Mouse (Mus musculus): Measurements from ENCODE around the gene Rerg. TPM values are rescaled to one million over a fixed set of nuclear protein-coding genes. Genes with fewer than 3 reads are reported as not detected.

Gene Rerg
- polyA plus RNA-seq, 1 experiment from 2014 or later, result 21.3 TPM

- H3K4me1 ChIP-seq (ENCODE audit: insufficient read depth), result peaks cover 8% of the 10 kb centered on the region; the same call in 1 of the 2 replicates
- no peak overlapping the region for H3K9ac ChIP-seq
- no peaks in the 10 kb centered on the region for H3K9me3 ChIP-seq (ENCODE audit: low read depth, low read length)
- DNase-seq (peak; percentile 30), ATAC-seq (ENCODE audit: insufficient read depth) (peak; percentile 27; the same call in 1 of the 2 replicates)
- 60% methylated on average over 1 of the region's 1 CpGs for WGBS
- H3K27ac ChIP-seq (ENCODE audit: low read depth), result no peak overlapping the region
- H3K4me2 ChIP-seq, result no peak overlapping the region
- no peak overlapping the region for H3K4me3 ChIP-seq (ENCODE audit: low read depth, low read length)
- H3K27me3 ChIP-seq (ENCODE audit: insufficient read depth, low read length), result no peaks in the 10 kb centered on the region
- no peaks in the 10 kb centered on the region for H3K36me3 ChIP-seq (ENCODE audit: insufficient read depth)
- TF ChIP-seq CTCF (IDR thresholded peaks at IDR 0.05; ENCODE audit: low read depth), result no peak
These were observed 53.3 kb downstream of the Rerg start for GRCm38 (mm10) chr6:137116849-137117473.

- Histone ChIP-seq H3K9ac (no peak overlapping the region), H3K4me2 (no peak overlapping the region), H3K9me3 (ENCODE audit: low read depth, low read length) (no peaks in the 10 kb centered on the region), H3K36me3 (ENCODE audit: insufficient read depth) (no peaks in the 10 kb centered on the region), H3K4me1 (ENCODE audit: insufficient read depth) (peaks cover 23% of the 10 kb centered on the region), H3K27ac (ENCODE audit: low read depth) (no peak overlapping the region), H3K27me3 (ENCODE audit: insufficient read depth, low read length) (no peaks in the 10 kb centered on the region), H3K4me3 (ENCODE audit: low read depth, low read length) (no peak overlapping the region)
- no peak for TF ChIP-seq CTCF (IDR thresholded peaks at IDR 0.05; ENCODE audit: low read depth)
- WGBS, result 76% methylated on average over 7 of the region's 7 CpGs
- ATAC-seq (ENCODE audit: insufficient read depth) (no peak), DNase-seq (no peak)
These were observed 55.4 kb downstream of the Rerg start for GRCm38 (mm10) chr6:137114859-137115258.

- Histone ChIP-seq H3K4me1 (ENCODE audit: insufficient read depth) (peaks cover 22% of the 10 kb centered on the region), H3K27ac (ENCODE audit: low read depth) (peak overlapping the region; percentile 88), H3K27me3 (ENCODE audit: insufficient read depth, low read length) (no peaks in the 10 kb centered on the region), H3K36me3 (ENCODE audit: insufficient read depth) (no peaks in the 10 kb centered on the region), H3K4me3 (ENCODE audit: low read depth, low read length) (no peak overlapping the region), H3K9ac (no peak overlapping the region), H3K4me2 (0 out of 2 replicates have a peak overlapping the region, but pooled peaks have one; percentile 33), H3K9me3 (ENCODE audit: low read depth, low read length) (no peaks in the 10 kb centered on the region)
- no peak for TF ChIP-seq CTCF (IDR thresholded peaks at IDR 0.05; ENCODE audit: low read depth)
- DNase-seq, result no peak
- ATAC-seq (ENCODE audit: insufficient read depth), result peak; percentile 34; the same call in 1 of the 2 replicates
- 62% methylated on average over 9 of the region's 9 CpGs for WGBS
These were observed 59.0 kb downstream of the Rerg start for GRCm38 (mm10) chr6:137111266-137111813.

- peaks cover 20% of the 10 kb centered on the region for H3K4me1 ChIP-seq (ENCODE audit: insufficient read depth)
- ATAC-seq (ENCODE audit: insufficient read depth) (peak; percentile 70), DNase-seq (no peak)
- H3K27me3 ChIP-seq (ENCODE audit: insufficient read depth, low read length), result no peaks in the 10 kb centered on the region
- TF ChIP-seq CTCF (IDR thresholded peaks at IDR 0.05; ENCODE audit: low read depth), result no peak
- peak overlapping the region; percentile 88 for H3K27ac ChIP-seq (ENCODE audit: low read depth)
- H3K4me2 ChIP-seq, result peak overlapping the region; percentile 33; the same call in 1 of the 2 replicates
- no peak overlapping the region for H3K4me3 ChIP-seq (ENCODE audit: low read depth, low read length)
- H3K9me3 ChIP-seq (ENCODE audit: low read depth, low read length), result no peaks in the 10 kb centered on the region
- H3K9ac ChIP-seq, result no peak overlapping the region
- 32% methylated on average over 6 of the region's 6 CpGs for WGBS
- H3K36me3 ChIP-seq (ENCODE audit: insufficient read depth), result no peaks in the 10 kb centered on the region
These were observed 59.5 kb downstream of the Rerg start for GRCm38 (mm10) chr6:137110778-137111174.

DNA sequence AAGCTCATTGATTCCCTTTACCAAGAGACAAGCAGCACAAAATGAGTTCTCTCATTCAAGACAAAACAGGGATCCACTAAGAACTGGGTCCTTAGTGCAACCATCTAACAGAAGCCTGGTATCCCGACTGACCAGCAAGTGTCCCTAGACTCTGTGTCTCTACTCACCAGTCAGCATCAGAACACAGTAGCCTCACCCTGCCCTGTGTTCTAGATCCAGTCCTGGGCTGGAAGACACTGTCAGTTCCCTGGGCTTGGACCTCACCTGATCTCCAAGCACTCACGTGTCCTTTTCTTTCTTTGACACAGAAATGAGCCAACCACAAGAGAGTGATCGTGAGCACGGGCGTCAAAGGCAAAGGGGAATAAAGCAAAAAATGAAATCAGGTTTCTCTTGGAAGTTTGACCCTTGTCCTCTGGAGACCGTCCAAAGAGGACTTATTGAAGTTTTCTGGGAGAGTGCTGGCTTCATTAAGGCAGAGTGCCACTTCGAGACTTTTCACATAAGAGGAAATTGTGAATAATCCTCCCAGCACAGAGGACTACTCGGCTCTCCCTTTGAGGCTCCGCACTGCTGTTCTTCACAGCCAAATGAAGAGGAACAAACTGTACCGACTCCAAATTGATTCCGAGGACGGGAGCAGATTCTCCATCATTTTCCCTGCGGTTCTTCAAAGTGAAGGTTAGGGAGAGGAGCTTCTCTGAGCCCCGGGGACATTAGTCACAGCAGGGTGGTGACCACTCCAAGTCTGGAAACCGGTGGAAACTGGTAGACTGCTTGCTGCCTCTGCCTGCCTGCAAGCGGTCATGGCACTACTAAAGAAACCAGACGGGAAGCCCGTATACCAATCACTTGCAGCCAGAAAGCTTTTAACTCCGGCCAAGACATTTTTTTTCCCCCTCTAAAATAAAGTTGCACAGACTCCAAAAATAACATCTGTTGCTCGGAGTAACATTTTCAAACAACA is 60.2 kb downstream of the Rerg start:
- Histone ChIP-seq H3K9me3 (ENCODE audit: low read depth, low read length) (no peaks in the 10 kb centered on the region), H3K36me3 (ENCODE audit: insufficient read depth) (no peaks in the 10 kb centered on the region), H3K9ac (no peak overlapping the region), H3K4me3 (ENCODE audit: low read depth, low read length) (no peak overlapping the region), H3K4me1 (ENCODE audit: insufficient read depth) (peaks cover 23% of the 10 kb centered on the region), H3K27me3 (ENCODE audit: insufficient read depth, low read length) (no peaks in the 10 kb centered on the region), H3K4me2 (peak overlapping the region; percentile 43; the same call in 1 of the 2 replicates), H3K27ac (ENCODE audit: low read depth) (peak overlapping the region; percentile 88)
- TF ChIP-seq CTCF (IDR thresholded peaks at IDR 0.05; ENCODE audit: low read depth), result no peak
- peak; percentile 89 for ATAC-seq (ENCODE audit: insufficient read depth)
- WGBS, result 39% methylated on average over 20 of the region's 20 CpGs
- DNase-seq, result peak; percentile 83

GRCm38 (mm10) chr6:137105285-137105684 is 65.0 kb downstream of the Rerg start:
- TF ChIP-seq CTCF (IDR thresholded peaks at IDR 0.05; ENCODE audit: low read depth), result no peak
- WGBS, result 39% methylated on average over 4 of the region's 4 CpGs
- Histone ChIP-seq H3K36me3 (ENCODE audit: insufficient read depth) (no peaks in the 10 kb centered on the region), H3K27ac (ENCODE audit: low read depth) (peak overlapping the region; percentile 72; the same call in 1 of the 2 replicates), H3K27me3 (ENCODE audit: insufficient read depth, low read length) (no peaks in the 10 kb centered on the region), H3K9ac (no peak overlapping the region), H3K4me3 (ENCODE audit: low read depth, low read length) (no peak overlapping the region), H3K9me3 (ENCODE audit: low read depth, low read length) (no peaks in the 10 kb centered on the region), H3K4me2 (no peak overlapping the region), H3K4me1 (ENCODE audit: insufficient read depth) (peaks cover 22% of the 10 kb centered on the region)
- ATAC-seq (ENCODE audit: insufficient read depth) (peak; percentile 48; the same call in 1 of the 2 replicates), DNase-seq (peak; percentile 76)

Measured in lung, embryonic 14.5 days (tissue).